Mouse (Mus musculus) inflammation-experienced regulatory T-cells, adult 6 months (primary cell): ENCODE measurements around the gene Olfr1231. TPM values are rescaled to one million over a fixed set of nuclear protein-coding genes. Genes with fewer than 3 reads are reported as not detected.

Experiments used
- ATAC-seq: one replicate; pipeline ENCODE4 v1.8.0; 2017
- polyA plus RNA-seq, 3 experiments: library from polyadenylated mRNA; unstranded; fragments of 100-300 nt; shearing (Covaris generic); gene quantifications; one replicate each; pipeline ENCODE4 v1.2.1; 2017

Olfr1231 gene
- polyA plus RNA-seq: not detected

DNA sequence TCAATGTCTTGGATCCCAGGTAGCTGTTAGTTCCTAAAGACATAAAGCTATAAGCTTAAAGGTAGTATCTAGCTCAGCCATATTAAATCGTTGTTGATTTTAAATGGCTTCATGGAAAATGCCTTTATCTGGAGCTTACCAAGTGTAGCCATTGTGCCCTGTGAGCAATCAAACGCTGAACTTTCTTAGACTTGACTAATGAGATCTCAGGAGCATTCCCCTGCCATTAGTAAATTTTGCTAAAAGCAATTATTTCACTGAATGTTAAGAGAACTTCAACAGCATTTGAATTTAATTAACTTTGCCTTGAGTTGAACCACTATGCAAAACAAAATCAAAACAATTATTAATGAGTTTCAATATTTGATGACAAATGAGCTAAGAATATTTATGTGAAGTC is at the start of gene Olfr1231:
Gene Olfr1231 (minus strand): TSS at position 101 of the 400 bp plus-strand sequence.
- ATAC-seq: no peak

DNA sequence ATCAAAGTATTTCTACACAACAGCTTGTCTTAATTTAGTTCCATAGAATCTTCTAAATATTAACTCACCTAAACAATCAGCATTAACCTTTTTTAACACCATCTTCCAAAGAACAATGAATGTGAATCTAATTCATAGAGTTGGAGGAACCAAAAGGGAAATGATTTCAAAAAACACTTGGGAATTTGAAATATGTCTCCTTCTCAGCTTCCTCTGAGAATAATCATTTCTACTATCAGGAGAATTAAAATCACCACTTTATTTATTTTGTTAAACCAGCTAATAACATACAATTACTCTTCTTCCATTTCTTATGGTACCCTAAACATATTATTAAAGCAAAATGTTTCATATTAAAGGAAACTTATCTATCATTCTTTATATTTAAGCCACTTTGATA is 35.4 kb upstream of the Olfr1231 start, which contains the start of gene Olfr1233:
Gene Olfr1233 (minus strand): TSS at position 101 of the 400 bp plus-strand sequence.
- no peak for ATAC-seq

DNA sequence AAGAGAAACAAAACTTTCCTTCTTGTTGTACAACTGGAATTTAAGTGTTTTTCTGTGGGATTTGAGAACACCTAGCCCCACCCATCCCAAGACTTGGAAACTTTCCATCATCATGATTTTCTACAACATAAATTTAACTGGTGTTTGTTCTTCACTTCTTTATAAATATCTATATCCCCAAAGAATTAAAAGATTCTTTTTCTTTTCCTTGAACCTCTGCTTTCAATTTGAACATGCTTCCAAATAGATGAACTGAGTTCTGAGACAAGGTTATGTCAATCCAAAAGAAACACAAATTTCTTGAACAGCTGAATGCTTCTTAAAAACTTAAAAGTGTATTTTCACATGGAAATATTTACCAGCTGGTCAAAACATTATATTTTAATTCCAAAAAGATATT is 22.7 kb upstream of the Olfr1231 start, which contains the start of gene Olfr1232:
Gene Olfr1232 (minus strand): TSS at position 101 of the 400 bp plus-strand sequence.
- ATAC-seq: no peak

DNA sequence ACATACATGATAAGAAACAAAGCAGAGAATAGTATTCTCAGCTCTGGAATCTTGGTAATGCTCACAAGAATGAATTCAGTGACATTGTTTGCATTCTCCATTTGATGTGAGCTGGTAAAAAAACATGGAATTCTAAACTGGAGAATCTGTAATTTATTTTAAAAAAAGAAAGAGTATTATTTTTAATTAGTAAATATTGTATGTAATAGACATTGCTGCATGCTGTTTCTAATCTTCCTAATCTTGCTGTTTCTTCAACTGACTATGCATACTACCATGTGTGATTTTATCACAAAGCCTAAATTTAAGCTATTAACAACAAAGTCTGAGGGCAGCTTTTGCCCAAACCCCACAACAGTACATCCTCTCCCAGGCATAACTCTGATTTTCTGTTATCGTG is 9.7 kb downstream of the Olfr1231 start, which contains the start of gene Olfr1230:
Gene Olfr1230 (minus strand): TSS at position 101 of the 400 bp plus-strand sequence.
- no peak for ATAC-seq

DNA sequence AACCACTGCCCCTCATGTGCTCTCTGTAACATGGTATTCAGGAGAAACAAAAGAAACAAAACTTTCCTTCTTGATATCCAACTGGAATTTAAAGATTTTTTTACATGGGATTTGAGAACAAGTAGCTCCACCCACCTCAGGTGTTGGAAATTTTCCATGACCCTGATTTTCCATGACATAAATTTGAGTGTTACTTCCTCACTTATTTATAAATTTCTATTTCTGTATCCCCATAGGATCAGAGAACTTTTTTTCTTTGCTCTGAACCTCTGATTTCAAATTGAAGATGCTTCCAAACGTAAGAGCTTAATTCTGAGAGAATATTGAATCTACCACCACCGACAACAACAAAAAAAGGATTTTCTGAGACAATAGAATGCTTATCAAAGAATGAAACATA is 19.0 kb downstream of the Olfr1231 start, which contains the start of gene Olfr1229:
Gene Olfr1229 (minus strand): TSS at position 101 of the 400 bp plus-strand sequence.
- ATAC-seq: no peak

DNA sequence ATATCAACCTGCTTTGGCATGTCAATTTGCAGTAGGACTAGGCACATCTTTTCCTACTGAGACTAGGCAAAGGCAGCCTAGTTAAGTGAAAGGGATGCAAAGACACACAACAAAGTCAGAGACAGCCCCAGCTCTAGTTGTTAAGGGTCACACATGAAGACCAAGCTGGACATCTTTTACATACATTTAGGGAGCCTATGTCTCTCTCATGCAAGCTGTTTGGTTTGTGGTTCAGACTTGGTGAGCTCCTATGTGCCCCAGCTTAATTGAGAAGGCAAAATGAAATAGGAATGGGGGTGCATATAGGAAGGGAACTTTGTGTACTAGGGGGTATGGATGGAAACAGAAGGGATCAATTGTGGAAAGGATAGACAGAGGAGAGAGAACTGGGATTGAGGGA is 52.9 kb downstream of the Olfr1231 start, which contains the start of gene Olfr1228:
Gene Olfr1228 (minus strand): TSS at position 101 of the 400 bp plus-strand sequence.
- no peak for ATAC-seq

Other genes starting within 250 kb of the Olfr1231 start
- gene Olfr1218, start 245.9 kb downstream of the Olfr1231 start, polyA plus RNA-seq: not detected
- not detected for gene Olfr1219, start 223.6 kb downstream of the Olfr1231 start, polyA plus RNA-seq
- not detected for gene Olfr1220, start 200.2 kb downstream of the Olfr1231 start, polyA plus RNA-seq
- gene Olfr1221, start 189.8 kb downstream of the Olfr1231 start, polyA plus RNA-seq: not detected
- gene Olfr1222, start 174.0 kb downstream of the Olfr1231 start, polyA plus RNA-seq: not detected
- not detected for gene Olfr1223, start 155.5 kb downstream of the Olfr1231 start, polyA plus RNA-seq
- gene Olfr1224-ps1, start 143.0 kb downstream of the Olfr1231 start, polyA plus RNA-seq: not detected
- under 1 TPM in 1 of 3 experiments, not detected in 2; 0.13 TPM for gene Olfr1225, start 132.4 kb downstream of the Olfr1231 start, polyA plus RNA-seq
- not detected for gene Olfr1226, start 107.0 kb downstream of the Olfr1231 start, polyA plus RNA-seq
- not detected for gene Olfr1228, start 53.0 kb downstream of the Olfr1231 start, polyA plus RNA-seq
- not detected for gene Olfr1229, start 19.1 kb downstream of the Olfr1231 start, polyA plus RNA-seq
- not detected for gene Olfr1230, start 9.8 kb downstream of the Olfr1231 start, polyA plus RNA-seq
- gene Olfr1232, start 22.6 kb upstream of the Olfr1231 start, polyA plus RNA-seq: not detected
- not detected for gene Olfr1233, start 35.3 kb upstream of the Olfr1231 start, polyA plus RNA-seq
- gene Olfr1234, start 57.8 kb upstream of the Olfr1231 start, polyA plus RNA-seq: not detected
- gene Olfr1238, start 102.6 kb upstream of the Olfr1231 start, polyA plus RNA-seq: under 1 TPM in 1 of 3 experiments, not detected in 2; 0.48 TPM
- not detected for gene Olfr1239, start 113.3 kb upstream of the Olfr1231 start, polyA plus RNA-seq
- gene Olfr1240, start 135.9 kb upstream of the Olfr1231 start, polyA plus RNA-seq: not detected
- not detected for gene Olfr1241, start 180.1 kb upstream of the Olfr1231 start, polyA plus RNA-seq
- not detected for gene Olfr1242, start 191.3 kb upstream of the Olfr1231 start, polyA plus RNA-seq
- gene Olfr1243, start 224.4 kb upstream of the Olfr1231 start, polyA plus RNA-seq: not detected